Mouse (Mus musculus): ENCODE data around the gene E2f2.

E2f2 gene

DNA sequence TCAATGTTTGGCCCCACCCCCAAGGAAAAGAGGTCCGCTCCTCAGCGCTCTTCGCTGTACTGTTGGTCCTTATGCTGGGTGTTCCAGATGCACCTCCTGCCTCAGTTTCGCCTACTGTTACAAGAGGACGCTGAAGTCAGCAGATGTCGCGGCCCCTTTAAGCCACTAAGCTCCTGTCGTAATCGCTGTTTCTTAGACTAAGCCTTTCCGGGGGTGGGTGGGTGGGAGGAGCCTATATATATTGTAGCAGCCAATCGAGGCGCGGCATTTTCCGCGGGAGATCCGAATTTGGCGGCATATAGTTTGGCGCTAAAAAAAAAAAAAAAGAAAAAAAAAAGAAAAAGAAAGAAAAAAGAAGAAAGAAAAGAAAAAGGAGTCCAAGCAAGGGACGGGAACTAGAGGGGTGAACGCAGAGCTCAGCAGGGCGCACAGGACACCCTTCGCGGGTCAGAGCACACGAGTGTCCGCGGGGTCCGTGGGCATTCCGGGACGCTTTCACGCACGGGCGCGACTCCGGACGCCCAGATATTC, at the start of gene E2f2:
Gene E2f2, plus strand, starts transcription at position 384 of the 531 bp plus-strand sequence.
- DNase-seq: peak; percentile 79 to 81

DNA sequence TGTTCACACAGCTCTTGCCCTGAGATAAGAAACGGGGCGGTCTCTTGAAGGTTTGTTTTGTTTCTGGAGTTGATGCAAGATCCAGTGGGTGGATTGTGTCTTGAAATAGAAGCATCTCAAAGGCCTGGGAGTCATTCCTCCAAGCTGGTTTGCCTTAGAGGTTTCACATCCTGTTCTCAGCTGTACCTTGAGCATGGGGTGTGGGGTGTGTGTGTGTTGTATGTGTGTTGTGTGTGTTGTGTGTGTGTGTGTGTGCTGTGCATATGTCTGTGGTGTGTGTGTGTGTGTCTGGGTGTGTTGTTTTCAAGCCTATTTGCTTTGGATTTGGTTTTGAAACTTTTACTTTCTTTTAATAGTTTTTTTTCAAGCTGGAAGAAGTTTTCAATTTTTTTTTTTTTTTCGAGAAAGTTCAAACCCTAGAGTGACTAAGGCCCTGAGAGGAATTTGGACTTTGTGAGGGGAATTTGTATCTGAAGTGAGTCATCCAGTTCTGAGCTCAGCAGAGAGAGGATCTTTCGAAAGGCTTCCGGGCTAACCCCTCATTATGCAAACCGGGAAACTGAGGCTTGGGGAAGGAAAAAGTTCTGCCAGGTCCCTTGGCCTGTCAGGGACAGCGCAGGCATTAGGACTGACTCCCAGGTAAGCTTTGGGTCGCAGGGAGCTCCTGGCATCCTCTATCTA, 48.9 kb upstream of the E2f2 start:
- no peak for DNase-seq

DNA sequence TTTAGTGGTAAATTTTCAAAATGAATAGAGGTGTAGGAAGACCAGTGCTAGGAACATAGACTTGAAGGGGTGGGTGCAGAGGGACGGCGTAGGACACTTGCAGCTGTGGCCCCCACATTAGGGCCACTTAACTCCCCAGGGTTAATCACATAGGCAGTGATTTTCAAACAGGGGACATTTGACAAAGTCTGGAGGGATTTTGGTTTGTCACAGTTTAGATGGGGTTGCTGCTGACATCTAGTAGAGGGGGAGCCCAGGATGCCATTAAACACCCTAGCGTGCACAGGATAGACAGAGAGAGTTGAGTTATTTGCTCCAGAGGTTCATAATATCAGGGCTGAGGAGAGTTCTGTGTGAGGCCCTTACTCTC, 48.4 kb upstream of the E2f2 start:
- DNase-seq: no peak

DNA sequence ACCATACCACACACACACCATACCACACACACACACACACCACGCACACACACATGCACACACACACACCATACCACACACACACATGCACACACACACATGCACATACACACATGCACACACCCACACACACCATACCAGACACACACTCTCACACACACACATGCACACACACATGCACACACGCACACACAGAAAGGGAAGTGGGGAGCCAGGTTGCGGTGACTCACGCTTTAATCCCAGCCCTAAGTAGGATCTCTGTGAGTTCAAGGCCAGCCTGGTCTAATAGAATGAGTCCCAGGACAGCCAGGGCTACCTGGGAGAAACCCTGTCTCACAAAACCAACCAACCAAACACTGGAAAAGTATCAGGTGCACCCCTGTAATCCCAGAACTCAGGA, 47.6 kb upstream of the E2f2 start:
- DNase-seq: no peak

DNA sequence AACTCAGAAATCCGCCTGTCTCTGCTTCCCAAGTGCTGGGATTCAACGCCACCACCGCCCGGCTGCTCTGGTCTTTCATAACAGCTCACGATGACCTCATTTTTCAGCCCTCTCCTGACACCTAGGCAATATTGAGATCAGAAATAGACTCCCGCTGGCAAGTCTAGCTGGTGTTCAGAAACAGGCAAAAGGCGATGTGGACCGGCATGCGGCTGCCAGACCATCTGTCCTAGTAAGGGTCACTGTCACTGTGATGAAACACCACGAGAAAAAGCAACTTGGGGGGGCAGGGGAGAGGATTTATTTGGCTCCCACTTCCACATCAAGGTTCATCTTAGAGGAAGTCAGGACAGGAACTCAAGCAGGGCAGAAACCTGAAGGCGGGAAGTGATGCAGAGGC, 46.7 kb upstream of the E2f2 start:
- no peak for DNase-seq

DNA sequence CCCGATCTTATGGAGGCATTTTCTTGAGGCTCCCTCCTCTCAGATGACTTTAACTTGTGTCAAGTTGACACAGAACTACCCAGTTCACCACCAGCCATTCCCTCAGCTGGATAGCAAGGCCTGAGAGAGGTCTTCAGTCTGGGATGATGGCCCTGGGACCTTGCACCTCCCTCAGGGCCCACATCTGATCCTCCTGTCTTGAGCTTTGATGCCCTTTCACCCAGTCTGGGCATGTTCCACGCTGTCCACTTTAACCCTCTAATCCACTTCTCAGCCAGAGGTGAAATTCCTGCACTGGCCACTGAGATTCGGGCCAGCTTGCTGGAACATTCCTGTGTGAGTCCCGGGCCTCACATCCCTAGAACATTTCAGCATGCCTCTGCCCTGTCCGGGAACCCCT, 46.2 kb upstream of the E2f2 start:
- no peak for DNase-seq

DNA sequence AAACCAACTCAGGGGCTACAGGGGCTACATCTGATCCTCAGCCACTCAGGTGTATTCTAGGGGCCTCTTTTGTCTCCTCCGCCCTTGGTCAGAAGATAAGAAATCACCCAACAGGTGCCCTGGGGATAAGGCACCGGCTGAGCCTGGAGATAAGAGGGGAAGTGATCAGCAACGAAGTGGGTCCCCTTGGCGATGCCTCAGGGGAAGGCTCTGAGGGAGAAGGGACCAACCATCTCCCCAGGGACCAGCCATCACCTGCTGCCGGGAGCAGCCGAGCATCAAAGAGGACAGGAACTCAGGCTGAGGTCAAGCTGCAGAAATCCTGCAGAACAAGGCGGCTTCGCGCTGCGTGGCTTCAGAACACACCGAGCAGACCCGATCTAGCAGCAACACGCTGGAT, 44.5 kb upstream of the E2f2 start:
- DNase-seq: no peak

DNA sequence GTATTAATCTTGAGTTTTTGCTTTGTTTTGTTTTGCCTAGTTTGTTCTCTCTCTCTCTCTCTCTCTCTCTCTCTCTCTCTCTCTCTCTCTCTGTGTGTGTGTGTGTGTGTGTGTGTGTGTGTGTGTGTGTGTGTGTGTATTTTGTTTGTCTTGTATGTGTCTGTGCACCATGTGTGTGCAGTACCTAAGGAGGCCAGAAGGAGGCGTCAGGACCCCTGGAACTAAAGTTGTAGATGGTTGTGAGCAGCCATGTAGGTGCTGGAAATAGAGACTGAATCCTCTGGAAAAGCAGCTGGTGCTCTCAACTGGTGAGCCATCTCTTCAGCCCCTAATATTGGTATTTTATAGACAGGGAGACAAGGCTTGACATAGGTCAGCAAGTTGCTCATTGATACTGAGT, 42.4 kb upstream of the E2f2 start:
- DNase-seq: no peak

DNA sequence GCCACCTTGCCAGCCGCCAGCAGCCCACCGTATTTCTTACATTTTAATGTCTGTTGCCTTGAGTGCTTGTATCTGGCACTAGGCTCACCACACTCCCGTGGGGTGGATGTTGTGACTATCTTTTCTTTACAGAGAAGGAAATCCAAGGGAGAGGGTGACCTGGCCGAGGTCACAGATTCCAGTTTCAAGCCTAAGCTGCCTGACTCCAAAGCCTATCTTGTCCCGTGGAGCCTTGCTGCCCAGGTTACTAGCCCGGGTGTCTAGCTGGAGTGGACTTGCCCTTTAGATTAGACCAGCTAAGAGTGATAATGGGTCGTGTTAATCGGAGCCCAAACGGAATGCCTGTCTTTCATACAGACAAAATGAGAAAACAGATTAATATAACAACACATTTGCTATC, 38.4 kb upstream of the E2f2 start:
- no peak for DNase-seq

DNA sequence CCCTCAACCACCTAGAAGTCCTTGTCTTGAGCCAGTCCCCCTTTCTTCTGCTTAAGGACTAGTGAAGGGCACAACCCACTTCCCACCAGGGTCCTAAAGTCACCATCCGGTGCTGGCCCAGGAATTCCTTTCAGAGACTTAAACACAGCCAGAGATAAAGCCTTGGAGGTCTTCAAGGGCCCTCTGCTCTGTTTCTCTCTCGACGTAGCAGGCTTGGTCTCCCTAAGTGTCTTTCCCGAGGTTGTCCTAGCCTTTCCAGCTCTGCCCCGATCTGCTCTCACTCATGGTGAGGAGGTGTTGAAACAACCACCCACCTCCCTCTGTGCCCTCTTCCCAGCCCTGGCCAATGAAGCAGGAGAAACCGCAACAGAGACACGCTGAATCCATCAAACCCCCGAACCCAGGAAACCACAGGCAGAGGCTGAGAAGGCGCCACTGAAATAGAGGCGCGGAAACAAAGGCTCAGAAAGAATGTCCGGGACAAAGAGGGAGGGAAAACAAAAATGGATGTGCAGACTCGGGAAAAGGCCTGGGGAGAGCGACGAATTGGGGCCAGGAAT, 37.7 kb upstream of the E2f2 start:
- peak in 1 of 2 experiments; percentile 57 for DNase-seq

DNA sequence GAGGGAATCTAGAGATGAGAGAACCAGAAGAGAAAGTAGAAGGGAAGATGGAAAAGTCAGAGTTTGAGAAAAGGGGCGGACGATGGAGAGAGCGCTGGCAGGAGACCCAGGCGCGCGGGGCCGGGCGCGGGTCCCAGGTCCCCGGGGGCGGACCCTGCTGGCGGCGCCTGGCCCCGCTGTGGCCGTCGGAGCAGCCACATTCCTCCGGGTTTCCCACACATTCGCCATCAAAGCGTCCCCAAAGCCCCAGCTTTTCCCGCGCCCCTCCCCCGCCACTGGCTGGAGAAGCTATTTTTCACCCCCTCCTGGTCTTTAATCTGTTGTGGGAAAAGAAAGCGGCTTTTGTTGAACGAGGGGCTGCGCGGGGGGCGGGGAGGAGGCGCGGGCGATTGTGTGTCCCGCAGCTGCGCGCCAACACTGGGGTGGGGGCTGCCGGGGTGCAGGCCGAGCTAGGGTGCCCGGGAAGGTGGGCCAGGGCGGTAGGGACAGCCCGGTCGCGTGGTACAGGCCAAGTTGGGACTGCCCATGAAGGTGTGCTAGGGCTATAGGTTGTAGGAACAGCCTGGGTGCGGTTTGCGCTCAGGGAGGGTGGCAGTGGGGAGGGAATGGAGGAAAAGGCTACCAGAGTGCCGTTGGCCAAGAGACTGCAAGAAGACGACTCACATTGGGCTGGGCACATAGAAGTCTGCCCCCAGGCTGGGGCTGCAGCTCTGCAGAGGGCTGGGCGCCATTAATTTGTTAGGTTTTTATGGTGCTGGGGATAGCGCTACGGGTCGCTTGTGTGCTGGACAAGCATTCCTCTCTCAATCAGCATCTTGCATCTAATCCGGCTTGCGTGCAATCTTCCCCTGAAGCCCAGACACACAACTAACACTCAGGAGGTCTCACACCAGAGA, 37.0 kb upstream of the E2f2 start:
- peak; percentile 78 to 88 for DNase-seq

DNA sequence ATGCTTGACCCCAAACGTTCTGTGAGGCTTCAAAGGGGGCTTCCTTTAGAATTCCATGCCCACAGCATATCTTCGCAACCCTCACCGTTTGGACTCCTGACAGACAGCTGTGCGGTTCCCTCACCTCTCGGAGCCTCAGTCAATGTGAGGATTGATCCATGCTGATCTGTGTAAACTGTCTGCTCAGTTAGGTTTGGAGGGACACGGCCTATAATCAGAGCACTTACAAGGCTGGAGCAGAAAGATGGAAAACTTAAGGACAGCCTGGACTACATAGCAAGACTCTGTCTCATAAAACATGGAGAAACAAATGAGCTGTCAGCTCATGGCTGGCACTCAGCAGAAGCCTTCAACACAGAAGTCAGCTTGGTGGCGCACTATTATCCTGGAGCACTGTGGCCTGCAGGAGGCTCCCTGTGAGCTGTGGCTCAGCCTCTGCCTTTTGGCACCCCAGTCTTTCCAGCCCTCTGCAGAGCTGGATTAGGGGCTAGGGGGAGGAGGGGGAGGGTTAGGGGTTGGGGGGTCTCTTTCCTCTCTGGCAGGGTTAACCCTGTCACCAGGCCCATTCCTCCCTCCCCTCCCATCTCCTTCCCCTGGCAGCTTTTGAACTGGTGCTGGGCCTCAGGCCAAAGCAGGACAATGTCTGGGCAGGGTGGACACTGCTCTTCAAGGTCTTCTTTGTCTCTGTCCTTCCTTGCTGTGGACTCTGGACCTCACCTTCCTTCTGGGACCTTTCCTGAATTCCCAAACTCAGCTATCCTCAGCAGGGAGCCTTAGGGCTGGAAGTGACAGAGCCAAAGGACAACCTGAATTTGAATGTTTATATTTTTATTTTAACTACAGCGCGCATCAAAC, 36.1 kb upstream of the E2f2 start:
- DNase-seq: peak; percentile 65 to 78

DNA sequence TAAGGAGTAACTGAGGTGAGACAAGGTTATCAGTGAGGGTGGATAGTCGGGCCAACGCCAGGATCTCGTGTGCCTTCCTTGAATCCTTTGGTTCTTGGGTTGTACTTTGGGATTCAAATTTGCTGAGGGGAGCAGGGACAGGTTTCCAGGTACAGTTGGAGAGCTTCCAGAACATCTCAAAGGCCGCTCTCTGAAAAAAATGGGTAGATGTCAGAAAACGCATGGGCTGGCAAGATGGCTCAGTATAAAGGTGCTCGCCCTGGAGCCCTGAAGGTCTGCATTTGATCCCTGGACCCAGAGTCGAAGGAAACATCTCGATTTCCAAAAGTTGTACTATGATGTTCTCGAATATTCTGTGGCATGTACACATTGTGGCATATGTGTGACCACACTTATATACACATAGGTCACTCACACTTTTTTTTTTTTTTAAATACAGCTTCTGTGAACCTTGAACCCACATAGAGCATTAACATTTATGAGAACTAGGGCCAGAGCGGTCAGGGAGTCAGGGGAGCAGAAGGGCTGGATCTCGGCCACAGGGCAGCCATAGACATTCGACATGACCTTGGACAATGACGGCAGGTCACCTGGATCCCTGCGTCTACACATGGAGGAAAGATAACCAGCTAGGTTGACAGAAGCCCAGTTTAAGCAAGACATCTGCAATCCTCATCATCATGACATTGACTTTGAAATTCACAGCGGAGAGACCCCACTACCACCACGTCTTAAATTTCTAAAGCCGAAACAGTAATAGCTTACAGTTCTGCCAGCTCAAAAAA, 32.7 kb upstream of the E2f2 start:
- no peak for DNase-seq

DNA sequence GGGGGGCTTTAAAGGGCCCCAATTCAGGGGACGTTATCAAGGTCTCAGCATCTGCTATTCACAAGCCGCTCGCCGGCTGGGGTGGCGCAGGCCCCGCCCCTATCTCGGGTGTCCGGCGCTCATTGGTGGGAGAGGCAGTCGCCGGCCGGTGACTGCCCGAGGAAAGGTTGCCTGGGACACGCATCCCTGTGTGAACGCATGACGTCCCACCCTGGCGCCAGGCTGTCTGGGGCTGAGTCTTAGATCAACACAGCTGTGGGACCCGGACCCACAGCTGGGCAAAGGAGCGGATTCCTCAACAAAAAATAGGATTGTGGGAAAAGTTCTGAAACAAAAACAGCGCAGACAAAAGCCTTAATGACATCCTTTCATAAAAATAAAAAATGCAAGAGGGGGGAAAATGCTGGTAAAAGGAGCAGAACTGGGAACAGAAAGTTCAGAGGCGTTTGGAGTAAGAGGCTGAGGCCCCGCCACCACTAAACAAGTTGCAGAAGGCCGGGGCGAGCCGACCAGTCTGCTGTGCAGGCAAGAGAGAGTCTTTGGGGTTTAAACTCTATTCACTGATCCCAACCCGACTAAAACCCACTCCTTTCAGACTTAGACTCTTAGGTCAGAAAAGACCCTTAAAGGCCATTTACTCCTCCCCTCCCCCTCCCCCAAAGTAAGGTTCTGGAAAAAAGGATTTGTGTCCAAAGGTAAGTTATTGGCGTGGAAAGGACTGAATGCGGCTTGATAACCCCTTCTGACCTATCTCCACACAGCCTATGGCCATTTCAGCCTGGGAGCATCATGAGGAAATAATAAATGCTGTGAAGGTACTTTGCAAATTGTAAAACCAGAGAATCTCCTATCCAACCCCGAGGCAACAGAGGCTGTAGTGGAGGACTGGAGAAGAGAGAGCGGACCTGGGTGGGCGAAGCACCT, 31.6 kb upstream of the E2f2 start:
- DNase-seq: peak; percentile 96 to 99

DNA sequence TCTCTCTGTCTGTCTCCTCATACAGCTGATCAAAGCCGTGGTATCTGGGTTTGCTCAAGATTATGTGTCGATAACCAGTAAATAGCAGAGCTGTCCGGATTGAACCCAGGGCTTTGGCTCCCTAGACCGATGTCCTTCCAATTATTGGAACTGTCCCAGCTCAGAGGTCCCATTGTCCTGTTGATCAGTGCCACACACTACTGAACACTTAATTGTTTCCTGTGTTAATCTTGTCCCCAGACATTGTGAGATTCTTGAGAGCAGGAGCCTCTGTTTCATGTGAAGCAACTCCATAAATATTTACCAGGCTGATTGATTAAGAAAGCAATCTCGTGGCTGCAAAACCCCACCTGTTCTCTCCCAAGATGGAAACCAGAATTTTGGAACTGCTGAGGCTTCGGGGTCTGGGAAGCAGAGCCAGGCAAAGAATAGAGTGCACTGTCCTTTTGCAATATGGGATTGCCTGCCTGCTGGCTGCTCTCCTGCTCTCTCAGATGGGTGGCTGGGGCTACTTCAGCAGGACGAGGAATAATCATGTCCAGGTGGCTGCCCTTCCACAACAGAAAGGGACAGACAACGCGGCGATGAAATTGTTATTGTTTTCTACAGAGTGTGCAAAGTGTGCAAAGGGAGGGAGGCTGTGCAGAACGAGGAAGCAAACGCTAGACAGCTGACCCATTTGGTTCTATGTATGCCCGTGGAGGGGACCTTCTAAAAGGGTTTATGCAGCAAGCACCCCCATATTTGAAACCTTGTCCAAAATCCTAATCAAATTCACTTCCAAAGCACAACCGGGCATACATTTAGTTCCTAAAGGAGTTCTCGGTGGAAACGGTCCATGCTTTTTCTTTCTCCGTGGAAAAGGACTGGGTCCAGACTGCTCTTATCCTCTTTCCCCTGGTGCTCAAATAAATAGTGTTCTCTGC, 29.7 kb upstream of the E2f2 start:
- peak in 1 of 2 experiments; percentile 20 for DNase-seq

DNA sequence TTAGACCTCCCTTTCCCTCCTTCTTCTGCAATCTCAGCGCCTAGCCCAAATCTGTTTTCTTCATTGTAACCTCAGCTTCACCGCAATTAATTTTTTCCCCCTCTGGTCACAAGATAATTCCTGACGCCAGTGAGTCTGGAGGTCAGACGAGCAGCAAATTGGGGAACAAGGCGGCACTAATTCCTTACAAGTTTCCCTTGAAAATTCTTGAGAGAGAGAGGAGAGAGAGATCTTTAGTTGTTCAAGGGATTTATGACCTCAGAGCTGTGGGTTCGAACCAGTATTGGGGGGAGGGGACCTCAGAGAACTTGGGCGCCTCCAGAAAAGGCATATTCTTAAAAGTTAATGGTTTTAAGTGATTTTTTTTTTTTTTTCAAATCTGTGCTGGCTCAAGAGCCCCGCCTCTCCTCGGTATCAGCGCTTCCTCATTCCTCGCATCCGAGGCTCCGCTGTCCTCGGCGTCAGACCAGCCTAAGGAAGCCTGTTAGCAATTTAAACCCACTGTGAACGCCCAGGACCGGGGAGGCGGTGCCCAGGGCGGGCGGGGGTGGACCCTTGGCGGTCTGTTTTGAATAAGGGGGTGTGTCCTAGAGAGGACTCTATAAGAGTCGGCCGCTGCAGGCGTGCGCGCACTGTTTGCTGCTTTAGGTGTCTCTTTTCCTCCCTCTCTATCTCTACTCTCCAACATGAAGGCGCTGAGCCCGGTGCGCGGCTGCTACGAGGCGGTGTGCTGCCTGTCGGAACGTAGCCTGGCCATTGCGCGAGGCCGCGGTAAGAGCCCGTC, 28.8 kb upstream of the E2f2 start, which contains the start of gene Id3:
Gene Id3, plus strand, starts transcription at position 305 of the 784 bp plus-strand sequence.
- DNase-seq: peak; percentile 97 to 99

DNA sequence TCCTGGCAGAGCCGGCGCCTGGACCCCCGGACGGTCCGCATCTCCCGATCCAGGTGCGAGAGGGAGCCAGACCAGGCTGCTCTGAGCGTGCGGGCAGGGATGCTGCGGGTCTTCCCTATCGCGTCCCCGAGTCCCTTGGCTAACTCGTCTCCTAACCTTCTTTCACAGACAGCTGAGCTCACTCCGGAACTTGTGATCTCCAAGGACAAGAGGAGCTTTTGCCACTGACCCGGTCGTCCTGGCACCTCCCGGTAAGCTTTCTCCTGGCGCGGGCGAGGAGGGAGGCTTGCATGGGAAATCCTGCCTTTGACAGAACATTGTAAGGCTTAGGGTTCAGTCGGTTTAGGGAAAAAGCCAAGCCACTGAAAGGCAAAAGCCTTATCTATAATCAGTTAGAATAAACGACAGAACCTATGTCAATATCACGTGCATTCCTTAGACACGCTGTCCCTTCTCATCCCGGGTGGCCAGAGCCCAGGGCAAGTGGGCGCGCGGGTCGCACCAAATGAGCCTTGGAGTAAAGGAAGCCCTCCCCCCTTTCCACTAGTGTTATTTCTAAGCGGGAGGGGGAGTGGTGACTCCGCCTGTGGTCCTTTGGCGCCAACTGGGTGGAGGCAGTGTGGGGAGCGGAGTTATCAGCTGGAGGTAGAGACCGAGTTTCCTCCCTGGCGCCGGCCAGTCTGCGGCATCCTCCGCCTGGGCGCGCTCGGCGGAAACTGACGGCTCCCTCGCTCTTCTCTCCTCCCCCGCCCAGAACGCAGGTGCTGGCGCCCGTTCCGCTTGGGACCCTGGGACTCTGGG, 27.9 kb upstream of the E2f2 start:
- peak; percentile 87 to 92 for DNase-seq

DNA sequence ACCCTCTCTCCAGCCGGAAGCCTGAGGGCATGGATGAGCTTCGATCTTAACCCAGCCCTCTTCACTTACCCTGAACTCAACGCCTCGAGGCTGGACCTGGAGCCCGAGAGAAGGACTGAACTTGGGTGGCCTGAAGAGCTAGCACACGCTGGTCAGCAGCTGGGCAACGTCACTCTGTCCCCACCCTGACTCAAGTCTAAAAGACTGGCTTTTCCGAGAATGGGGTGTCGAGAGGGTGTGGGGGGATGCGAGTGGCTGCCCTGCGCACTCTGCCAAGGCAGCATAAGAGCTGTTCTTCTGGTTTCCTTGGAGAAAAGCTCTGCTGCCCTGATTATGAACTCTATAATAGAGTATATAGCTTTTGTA, 27.3 kb upstream of the E2f2 start:
- DNase-seq: no peak

Data from lung, postnatal 4 days (tissue).